Mouse (Mus musculus) liver, embryonic 14.5 days (tissue): ENCODE measurements around the gene Trim17. TPM values are rescaled to one million over a fixed set of nuclear protein-coding genes. Genes with fewer than 3 reads are reported as not detected.

Experiments
- ATAC-seq: fragments of 200-750 bp; cut with Nextera tagmentation; 2 replicates; pipeline ENCODE4 v1.8.0; 2017; ENCODE audit warnings: moderate number of reproducible peaks, mild to moderate bottlenecking, moderate library complexity; ENCODE audit not compliant: insufficient read depth
- DNase-seq, 3 experiments: peaks; one replicate each; pipeline ENCODE4 v3.0.0-alpha.2; 2012 to 2013; ENCODE audit warnings: low read depth in 3 of 3, low spot score in 3 of 3
- H3K27ac ChIP-seq: fragments of 300-500 bp; sonication (generic); 2 replicates; pipeline ENCODE4 v1.5.1; 2014; ENCODE audit warnings: moderate library complexity, mild to moderate bottlenecking, control low read depth, inconsistent platforms
- H3K27me3 ChIP-seq: fragments of 300-500 bp; sonication (generic); 2 replicates; pipeline ENCODE4 v1.6.1; 2014; ENCODE audit warnings: mild to moderate bottlenecking, low read length, moderate library complexity; ENCODE audit not compliant: control insufficient read depth, insufficient read depth
- H3K36me3 ChIP-seq: fragments of 300-500 bp; sonication (generic); replicated peaks from 2 replicates; pipeline ENCODE4 v1.6.1; 2014; ENCODE audit warnings: low read depth; ENCODE audit not compliant: control insufficient read depth, insufficient read depth
- H3K4me1 ChIP-seq, 2 experiments: fragments of 200-500 bp in 1 of 2; fragments of 300-500 bp in 1 of 2; sonication (generic) in 1 of 2; replicated peaks; 2 replicates each; pipeline ENCODE4 v1.6.1; 2012 to 2014; ENCODE audit warnings: antibody characterized with exemption in 1 of 2, inconsistent platforms in 1 of 2, low read length in 1 of 2; ENCODE audit not compliant: control insufficient read depth in 2 of 2, insufficient read depth in 2 of 2
- H3K4me2 ChIP-seq: fragments of 300-500 bp; sonication (generic); 2 replicates; pipeline ENCODE4 v1.6.1; 2014; ENCODE audit warnings: low read depth, mild to moderate bottlenecking, control low read depth, moderate library complexity
- H3K4me3 ChIP-seq, 2 experiments: fragments of 200-500 bp in 1 of 2; fragments of 300-500 bp in 1 of 2; sonication (generic) in 1 of 2; 2 replicates each; pipeline ENCODE4 v1.5.1; 2012 to 2014; ENCODE audit warnings: low read depth in 2 of 2, low read length in 2 of 2, mild to moderate bottlenecking in 2 of 2, control low read depth in 1 of 2, inconsistent platforms in 1 of 2, moderate library complexity in 1 of 2; ENCODE audit not compliant: insufficient read depth in 1 of 2
- H3K9ac ChIP-seq: fragments of 300-500 bp; sonication (generic); replicated peaks from 2 replicates; pipeline ENCODE4 v1.6.1; 2014; ENCODE audit warnings: mild to moderate bottlenecking, control low read depth, moderate library complexity
- H3K9me3 ChIP-seq: fragments of 300-500 bp; sonication (generic); 2 replicates; pipeline ENCODE4 v1.6.1; 2016; ENCODE audit warnings: low read length, mixed read lengths; ENCODE audit not compliant: control insufficient read depth
- CTCF ChIP-seq: IDR thresholded peaks from 2 replicates; pipeline ENCODE4 v1.5.1; 2016; ENCODE audit warnings: antibody characterized with exemption, low read depth, control low read depth
- EP300 ChIP-seq: IDR thresholded peaks from 2 replicates; pipeline ENCODE4 v1.6.1; 2016; ENCODE audit warnings: antibody characterized with exemption, low read depth
- WGBS: fragments of 180-500 bp; shearing (Covaris S2); extraction: QIAGEN DNeasy Blood & Tissue Kit; methylation state at CpG from one replicate; pipeline ENCODE4 v1.1.7; 2014; ENCODE audit not compliant: insufficient replicate concordance; 5-methylcytosine and 5-hydroxymethylcytosine counted together
- polyA plus RNA-seq, 2 experiments: library from polyadenylated mRNA; depleted of rRNA in 1 of 2; stranded (reverse) in 1 of 2; unstranded in 1 of 2; fragments of >200 nt; fragmentation: Nextera tagmentation in 1 of 2; extraction: Ambion mirVana in 1 of 2; gene quantifications; 2 replicates each; pipeline versions ENCODE4 v1.2.1 to v1.2.3; 2012 to 2014

Trim17 gene
- polyA plus RNA-seq, 2 experiments = 0.06 to 0.14 TPM

- H3K9me3 ChIP-seq = no peaks in the 10 kb centered on the region
- H3K27me3 ChIP-seq = no peaks in the 10 kb centered on the region
- peaks cover 7 to 17% of the 10 kb centered on the region in 2 experiments for H3K4me1 ChIP-seq
- ATAC-seq = no peak
- peak overlapping the region; percentile 93 for H3K9ac ChIP-seq
- H3K36me3 ChIP-seq = peaks cover 17% of the 10 kb centered on the region
- peak overlapping the region; percentile 65 to 96 for H3K4me3 ChIP-seq
- peak overlapping the region; percentile 45 for H3K27ac ChIP-seq
- no peak for DNase-seq
- TF ChIP-seq CTCF (no peak), EP300 (no peak)
- WGBS = 45% methylated on average over 3 of the region's 3 CpGs
- peak overlapping the region; percentile 78 for H3K4me2 ChIP-seq
Observed at GRCm38 (mm10) chr11:58979183-58979582, 24.7 kb downstream of the Trim17 start.

GRCm38 (mm10) chr11:58979661-58980060, 25.2 kb downstream of the Trim17 start:
- Histone ChIP-seq H3K4me2 (peak overlapping the region; percentile 78), H3K27ac (no peak overlapping the region; the same call in 1 of the 2 replicates), H3K9me3 (no peaks in the 10 kb centered on the region), H3K9ac (peak overlapping the region; percentile 93), H3K27me3 (no peaks in the 10 kb centered on the region), H3K4me3 (peak overlapping the region; percentile 65 to 96), H3K4me1 (peaks cover 7 to 17% of the 10 kb centered on the region in 2 experiments), H3K36me3 (peaks cover 17% of the 10 kb centered on the region)
- no peak for ATAC-seq
- DNase-seq = no peak
- WGBS = 51% methylated on average over 7 of the region's 7 CpGs
- TF ChIP-seq EP300 (no peak), CTCF (no peak)

- Histone ChIP-seq H3K4me2 (peak overlapping the region; percentile 78), H3K9me3 (no peaks in the 10 kb centered on the region), H3K27ac (no peak overlapping the region), H3K9ac (no peak overlapping the region), H3K4me3 (no peak overlapping the region), H3K4me1 (peaks cover 7 to 17% of the 10 kb centered on the region in 2 experiments), H3K27me3 (no peaks in the 10 kb centered on the region), H3K36me3 (peaks cover 17% of the 10 kb centered on the region)
- TF ChIP-seq CTCF = no peak
- TF ChIP-seq EP300 = no peak
- ATAC-seq (no peak), DNase-seq (no peak)
- 73% methylated on average over 5 of the region's 5 CpGs for WGBS
Observed at GRCm38 (mm10) chr11:58980381-58980990, 26.0 kb downstream of the Trim17 start.

GRCm38 (mm10) chr11:58981541-58982447, 27.3 kb downstream of the Trim17 start:
- H3K9me3 ChIP-seq = no peaks in the 10 kb centered on the region
- H3K4me3 ChIP-seq = no peak overlapping the region
- no peak for DNase-seq
- TF ChIP-seq CTCF (peak; percentile 79), EP300 (no peak)
- ATAC-seq = no peak
- H3K9ac ChIP-seq = no peak overlapping the region
- no peak overlapping the region for H3K27ac ChIP-seq
- H3K4me2 ChIP-seq = no peak overlapping the region
- peaks cover 7 to 14% of the 10 kb centered on the region in 2 experiments for H3K4me1 ChIP-seq
- no peaks in the 10 kb centered on the region for H3K27me3 ChIP-seq
- WGBS = 58% methylated on average over 14 of the region's 14 CpGs
- H3K36me3 ChIP-seq = peaks cover 17% of the 10 kb centered on the region

- DNase-seq (no peak), ATAC-seq (no peak)
- Histone ChIP-seq H3K4me3 (no peak overlapping the region), H3K9ac (no peak overlapping the region), H3K36me3 (peaks cover 20% of the 10 kb centered on the region), H3K4me1 (peaks cover 7 to 14% of the 10 kb centered on the region in 2 experiments), H3K27me3 (no peaks in the 10 kb centered on the region), H3K27ac (no peak overlapping the region), H3K9me3 (no peaks in the 10 kb centered on the region), H3K4me2 (no peak overlapping the region)
- WGBS = 73% methylated on average over 18 of the region's 18 CpGs
- no peak for TF ChIP-seq EP300
- TF ChIP-seq CTCF = no peak
Observed at GRCm38 (mm10) chr11:58982471-58983097, 28.1 kb downstream of the Trim17 start.
